Mouse (Mus musculus): ENCODE data around the gene Glrx5. TPM values are rescaled to one million over a fixed set of nuclear protein-coding genes. Genes with fewer than 3 reads are reported as not detected.

Gene Glrx5
- polyA plus RNA-seq, 1 experiment from 2014 or later: 424 TPM

DNA sequence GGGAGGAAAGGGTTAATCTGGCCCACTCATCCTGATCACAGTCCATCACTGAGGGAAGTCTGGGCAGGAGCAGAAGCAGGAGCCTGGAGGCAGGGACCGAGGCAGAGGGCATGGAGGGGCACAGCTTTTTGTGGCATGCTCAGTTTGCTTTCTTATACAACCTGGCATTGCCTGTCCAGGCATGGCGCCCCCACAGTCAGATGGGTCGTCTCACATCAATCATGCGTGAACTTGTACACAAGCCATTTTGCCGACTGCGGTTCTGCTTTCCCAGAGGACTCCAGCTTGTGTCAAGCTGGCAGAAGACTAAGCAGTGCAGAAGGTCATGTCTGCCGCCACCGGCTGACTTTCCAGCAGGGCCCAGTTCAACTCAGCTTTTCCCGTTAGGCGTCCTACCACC lies 34.0 kb downstream of the Glrx5 start:
- Histone ChIP-seq H3K27me3 (ENCODE audit: control insufficient read depth, insufficient read depth, low read depth, low read length) (no peaks in the 10 kb centered on the region), H3K4me1 (ENCODE audit: control insufficient read depth, low read depth, low read length) (no peaks in the 10 kb centered on the region), H3K27ac (ENCODE audit: low read length) (no peak overlapping the region), H3K4me3 (ENCODE audit: low read depth, low read length) (no peak overlapping the region), H3K36me3 (ENCODE audit: control insufficient read depth, insufficient read depth) (no peaks in the 10 kb centered on the region), H3K4me2 (ENCODE audit: low read depth, low read length) (no peak overlapping the region), H3K9me3 (replicated peaks; ENCODE audit: control insufficient read depth, low read length) (no peaks in the 10 kb centered on the region), H3K9ac (ENCODE audit: low read depth, low read length) (no peak overlapping the region)
- 76% methylated on average over 10 of the region's 10 CpGs for WGBS (ENCODE audit: insufficient replicate concordance)
- ATAC-seq (ENCODE audit: low read depth): no peak

DNA sequence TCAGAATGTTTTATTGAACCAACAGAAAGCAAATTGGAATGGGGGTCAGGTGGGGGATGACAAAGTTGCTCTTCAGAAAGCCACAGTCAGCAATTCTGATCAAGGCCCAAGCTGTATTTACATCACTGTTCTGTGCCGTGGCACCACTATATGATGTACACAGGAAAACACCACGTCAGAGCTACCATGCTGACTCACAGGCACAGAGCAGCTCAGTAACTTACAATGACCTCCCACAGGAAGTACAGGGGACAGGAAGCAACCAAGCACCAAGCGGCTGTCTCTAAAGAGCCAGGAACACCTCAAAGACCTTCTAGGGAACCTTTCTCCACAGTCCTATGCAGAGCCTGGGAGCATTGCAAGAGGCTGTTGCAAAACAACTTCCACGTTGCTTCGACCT lies 36.4 kb downstream of the Glrx5 start:
- WGBS (ENCODE audit: insufficient replicate concordance): 36% methylated on average over 5 of the region's 5 CpGs
- Histone ChIP-seq H3K9me3 (replicated peaks; ENCODE audit: control insufficient read depth, low read length) (no peaks in the 10 kb centered on the region), H3K4me1 (ENCODE audit: control insufficient read depth, low read depth, low read length) (no peaks in the 10 kb centered on the region), H3K27me3 (ENCODE audit: control insufficient read depth, insufficient read depth, low read depth, low read length) (no peaks in the 10 kb centered on the region), H3K27ac (ENCODE audit: low read length) (no peak overlapping the region), H3K9ac (ENCODE audit: low read depth, low read length) (no peak overlapping the region), H3K4me3 (ENCODE audit: low read depth, low read length) (no peak overlapping the region), H3K36me3 (ENCODE audit: control insufficient read depth, insufficient read depth) (no peaks in the 10 kb centered on the region), H3K4me2 (ENCODE audit: low read depth, low read length) (no peak overlapping the region)
- ATAC-seq (ENCODE audit: low read depth): peak; percentile 27; the same call in 1 of the 2 replicates

DNA sequence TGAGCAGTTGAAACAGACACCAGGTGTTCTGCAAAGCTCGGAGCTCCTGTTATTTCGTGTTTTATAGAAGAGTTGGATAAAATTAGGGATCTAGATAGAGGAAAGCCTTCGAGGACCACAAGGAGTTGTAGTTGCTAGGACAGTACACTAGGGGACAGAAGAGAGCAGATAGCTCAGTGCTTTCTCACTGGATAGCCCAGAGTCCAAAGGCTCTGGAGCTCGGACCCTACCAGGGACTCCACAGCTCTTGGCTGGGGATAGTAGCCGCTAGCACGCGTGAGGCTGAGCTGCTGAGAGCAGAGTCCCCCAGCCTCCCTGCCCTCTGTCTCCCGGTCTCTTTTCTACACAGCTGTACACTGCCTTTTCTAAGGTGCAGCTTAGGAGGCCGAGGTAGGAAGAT lies 41.2 kb downstream of the Glrx5 start:
- Histone ChIP-seq H3K27me3 (ENCODE audit: control insufficient read depth, insufficient read depth, low read depth, low read length) (no peaks in the 10 kb centered on the region), H3K9ac (ENCODE audit: low read depth, low read length) (no peak overlapping the region), H3K4me1 (ENCODE audit: control insufficient read depth, low read depth, low read length) (no peaks in the 10 kb centered on the region), H3K27ac (ENCODE audit: low read length) (no peak overlapping the region), H3K4me3 (ENCODE audit: low read depth, low read length) (no peak overlapping the region), H3K36me3 (ENCODE audit: control insufficient read depth, insufficient read depth) (no peaks in the 10 kb centered on the region), H3K9me3 (replicated peaks; ENCODE audit: control insufficient read depth, low read length) (no peaks in the 10 kb centered on the region), H3K4me2 (ENCODE audit: low read depth, low read length) (no peak overlapping the region)
- WGBS (ENCODE audit: insufficient replicate concordance): 40% methylated on average over 9 of the region's 9 CpGs
- ATAC-seq (ENCODE audit: low read depth): peak; percentile 27; the same call in 1 of the 2 replicates

DNA sequence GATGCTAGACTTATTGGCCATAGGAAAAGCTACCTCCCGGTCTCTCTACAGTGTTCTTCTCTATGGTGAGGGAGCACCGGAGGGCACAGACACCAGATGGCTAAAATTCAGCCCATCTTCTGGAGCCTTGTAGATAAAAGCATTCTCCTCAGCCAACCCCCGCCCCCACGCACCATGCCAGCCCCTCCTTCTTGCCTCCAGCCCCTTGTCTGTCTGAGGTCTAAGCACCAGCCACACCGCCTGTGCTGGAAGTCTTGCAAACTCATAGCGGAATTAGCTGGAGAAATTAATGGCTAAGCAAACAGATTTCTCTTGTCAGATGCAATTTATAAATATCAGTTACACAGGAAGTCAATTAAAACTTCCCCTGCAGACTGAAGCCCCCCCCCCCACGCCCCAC lies 43.0 kb downstream of the Glrx5 start:
- H3K4me1 ChIP-seq (ENCODE audit: control insufficient read depth, low read depth, low read length): no peaks in the 10 kb centered on the region
- H3K27me3 ChIP-seq (ENCODE audit: control insufficient read depth, insufficient read depth, low read depth, low read length): no peaks in the 10 kb centered on the region
- no peak for ATAC-seq (ENCODE audit: low read depth)
- H3K9ac ChIP-seq (ENCODE audit: low read depth, low read length): no peak overlapping the region
- no peaks in the 10 kb centered on the region for H3K9me3 ChIP-seq (replicated peaks; ENCODE audit: control insufficient read depth, low read length)
- H3K4me3 ChIP-seq (ENCODE audit: low read depth, low read length): no peak overlapping the region
- H3K27ac ChIP-seq (ENCODE audit: low read length): no peak overlapping the region
- no peak overlapping the region for H3K4me2 ChIP-seq (ENCODE audit: low read depth, low read length)
- no peaks in the 10 kb centered on the region for H3K36me3 ChIP-seq (ENCODE audit: control insufficient read depth, insufficient read depth)
- WGBS (ENCODE audit: insufficient replicate concordance): 48% methylated on average over 7 of the region's 7 CpGs

DNA sequence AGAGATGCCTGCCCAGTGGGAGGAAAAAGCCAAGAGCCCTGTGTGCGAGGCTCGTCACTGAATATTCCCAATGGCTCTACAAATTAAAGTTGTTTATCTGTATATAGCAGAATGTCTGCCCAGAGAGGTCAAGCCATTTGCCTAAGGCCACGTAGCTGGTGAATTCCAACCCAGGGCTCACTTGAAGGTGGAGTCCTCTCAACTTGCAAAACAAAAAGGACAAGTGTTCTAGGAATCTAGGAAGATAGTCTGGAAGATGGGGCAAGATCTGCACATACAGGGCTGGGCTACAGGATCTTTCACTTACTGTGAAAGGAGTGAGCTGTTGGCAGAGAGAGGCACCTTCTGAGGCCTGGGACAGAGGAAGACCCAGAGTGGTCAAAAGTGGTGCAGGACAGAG lies 44.0 kb downstream of the Glrx5 start:
- Histone ChIP-seq H3K9ac (ENCODE audit: low read depth, low read length) (no peak overlapping the region), H3K4me3 (ENCODE audit: low read depth, low read length) (no peak overlapping the region), H3K4me2 (ENCODE audit: low read depth, low read length) (no peak overlapping the region), H3K36me3 (ENCODE audit: control insufficient read depth, insufficient read depth) (no peaks in the 10 kb centered on the region), H3K27ac (ENCODE audit: low read length) (no peak overlapping the region), H3K9me3 (replicated peaks; ENCODE audit: control insufficient read depth, low read length) (no peaks in the 10 kb centered on the region), H3K27me3 (ENCODE audit: control insufficient read depth, insufficient read depth, low read depth, low read length) (no peaks in the 10 kb centered on the region), H3K4me1 (ENCODE audit: control insufficient read depth, low read depth, low read length) (no peaks in the 10 kb centered on the region)
- ATAC-seq (ENCODE audit: low read depth): no peak
- 70% methylated on average over 3 of the region's 3 CpGs for WGBS (ENCODE audit: insufficient replicate concordance)

DNA sequence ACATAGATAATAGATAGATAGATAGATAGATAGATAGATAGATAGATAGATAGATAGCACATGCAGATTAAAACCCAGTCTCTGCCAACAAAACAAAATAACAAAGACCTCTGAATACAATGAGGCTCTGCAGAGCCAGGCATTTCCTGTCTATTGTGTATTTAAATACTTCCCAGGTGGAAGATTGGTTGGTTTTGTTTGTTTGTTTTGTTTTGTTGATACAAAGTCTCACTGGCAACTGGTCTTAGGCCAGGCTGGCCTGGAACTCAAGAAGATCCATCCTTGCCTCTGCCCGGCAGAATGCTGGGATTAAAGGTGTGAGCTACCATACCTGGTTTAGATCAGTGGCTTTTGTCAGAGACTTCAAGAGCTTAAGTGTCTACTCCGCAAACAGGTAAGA lies 44.7 kb downstream of the Glrx5 start:
- no peak overlapping the region for H3K4me3 ChIP-seq (ENCODE audit: low read depth, low read length)
- no peak for ATAC-seq (ENCODE audit: low read depth)
- H3K27me3 ChIP-seq (ENCODE audit: control insufficient read depth, insufficient read depth, low read depth, low read length): no peaks in the 10 kb centered on the region
- WGBS (ENCODE audit: insufficient replicate concordance): 72% methylated on average over 2 of the region's 2 CpGs
- no peak overlapping the region for H3K27ac ChIP-seq (ENCODE audit: low read length)
- H3K4me2 ChIP-seq (ENCODE audit: low read depth, low read length): no peak overlapping the region
- no peak overlapping the region for H3K9ac ChIP-seq (ENCODE audit: low read depth, low read length)
- no peaks in the 10 kb centered on the region for H3K9me3 ChIP-seq (replicated peaks; ENCODE audit: control insufficient read depth, low read length)
- H3K36me3 ChIP-seq (ENCODE audit: control insufficient read depth, insufficient read depth): no peaks in the 10 kb centered on the region
- no peaks in the 10 kb centered on the region for H3K4me1 ChIP-seq (ENCODE audit: control insufficient read depth, low read depth, low read length)

DNA sequence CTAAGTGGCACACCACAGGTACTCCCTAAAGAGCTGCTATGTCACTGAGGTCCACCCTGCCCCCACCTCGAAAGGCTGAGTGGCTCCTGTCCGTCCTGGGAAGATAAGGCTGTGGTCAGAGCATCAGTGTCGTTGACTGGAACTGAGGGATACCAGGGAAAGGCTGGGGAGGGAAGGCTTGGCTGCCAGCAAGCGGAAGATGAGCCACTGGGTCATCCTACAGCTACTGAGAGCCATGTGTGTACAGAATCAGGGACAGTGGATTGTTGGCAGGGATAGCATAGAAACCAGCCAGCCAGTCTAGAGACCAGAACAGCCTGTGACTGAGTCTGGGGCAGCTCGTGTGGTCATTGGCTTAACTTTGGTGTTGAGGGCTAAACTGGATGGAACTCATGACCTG lies 51.7 kb downstream of the Glrx5 start:
- H3K4me3 ChIP-seq (ENCODE audit: low read depth, low read length): no peak overlapping the region
- no peak overlapping the region for H3K27ac ChIP-seq (ENCODE audit: low read length)
- H3K27me3 ChIP-seq (ENCODE audit: control insufficient read depth, insufficient read depth, low read depth, low read length): no peaks in the 10 kb centered on the region
- ATAC-seq (ENCODE audit: low read depth): no peak
- no peaks in the 10 kb centered on the region for H3K4me1 ChIP-seq (ENCODE audit: control insufficient read depth, low read depth, low read length)
- no peaks in the 10 kb centered on the region for H3K9me3 ChIP-seq (replicated peaks; ENCODE audit: control insufficient read depth, low read length)
- H3K4me2 ChIP-seq (ENCODE audit: low read depth, low read length): no peak overlapping the region
- WGBS (ENCODE audit: insufficient replicate concordance): 35% methylated on average over 5 of the region's 5 CpGs
- H3K9ac ChIP-seq (ENCODE audit: low read depth, low read length): no peak overlapping the region
- no peaks in the 10 kb centered on the region for H3K36me3 ChIP-seq (ENCODE audit: control insufficient read depth, insufficient read depth)

DNA sequence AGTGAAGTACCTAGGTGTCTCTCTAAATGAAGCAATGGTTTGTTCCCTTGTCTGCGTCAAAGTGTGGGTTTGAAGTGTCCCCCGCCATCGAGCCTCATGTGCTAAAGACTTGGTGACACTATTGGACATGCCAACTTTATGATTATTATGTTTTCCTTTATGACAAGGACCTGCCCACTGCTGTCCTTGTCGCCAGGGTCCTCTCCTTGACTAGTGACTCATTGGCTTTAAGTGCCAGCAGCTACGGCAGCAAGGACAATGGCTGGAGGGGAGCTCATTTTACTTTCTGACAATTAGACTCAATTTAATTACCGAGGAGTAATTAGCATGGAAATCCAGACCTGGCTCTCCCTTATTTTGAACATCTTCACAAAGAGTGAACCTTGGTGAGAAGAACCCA lies 52.3 kb downstream of the Glrx5 start:
- 73% methylated on average over 6 of the region's 6 CpGs for WGBS (ENCODE audit: insufficient replicate concordance)
- no peak for ATAC-seq (ENCODE audit: low read depth)

DNA sequence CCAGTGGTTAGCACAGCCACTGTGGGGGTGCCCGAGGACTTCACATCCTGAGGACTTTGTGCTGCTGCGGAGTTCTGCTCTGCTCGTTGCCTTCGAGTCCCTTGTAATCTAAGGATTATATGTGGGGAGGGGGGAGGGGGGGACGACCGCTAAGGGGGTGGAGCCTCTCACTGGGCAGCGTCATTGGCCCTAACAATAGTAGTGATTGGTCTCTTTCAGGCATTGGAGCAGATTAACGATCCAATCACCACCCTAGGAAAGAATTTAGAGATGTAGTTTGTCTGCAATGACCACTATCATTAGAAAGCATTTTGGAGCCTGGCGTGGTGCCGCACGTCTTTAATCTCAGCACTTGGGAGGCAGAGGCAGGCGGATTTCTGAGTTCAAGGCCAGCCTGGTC lies 52.8 kb downstream of the Glrx5 start:
- no peak for ATAC-seq (ENCODE audit: low read depth)
- Histone ChIP-seq H3K36me3 (ENCODE audit: control insufficient read depth, insufficient read depth) (no peaks in the 10 kb centered on the region), H3K4me3 (ENCODE audit: low read depth, low read length) (no peak overlapping the region), H3K27me3 (ENCODE audit: control insufficient read depth, insufficient read depth, low read depth, low read length) (no peaks in the 10 kb centered on the region), H3K4me1 (ENCODE audit: control insufficient read depth, low read depth, low read length) (no peaks in the 10 kb centered on the region), H3K9ac (ENCODE audit: low read depth, low read length) (no peak overlapping the region), H3K27ac (ENCODE audit: low read length) (no peak overlapping the region), H3K4me2 (ENCODE audit: low read depth, low read length) (no peak overlapping the region), H3K9me3 (replicated peaks; ENCODE audit: control insufficient read depth, low read length) (no peaks in the 10 kb centered on the region)
- WGBS (ENCODE audit: insufficient replicate concordance): 63% methylated on average over 12 of the region's 12 CpGs

More for the DNA sequence above, 52.3 kb downstream of the Glrx5 start:
- Histone ChIP-seq H3K27ac (ENCODE audit: low read length) (no peak overlapping the region), H3K27me3 (ENCODE audit: control insufficient read depth, insufficient read depth, low read depth, low read length) (no peaks in the 10 kb centered on the region), H3K9ac (ENCODE audit: low read depth, low read length) (no peak overlapping the region), H3K36me3 (ENCODE audit: control insufficient read depth, insufficient read depth) (no peaks in the 10 kb centered on the region), H3K4me3 (ENCODE audit: low read depth, low read length) (no peak overlapping the region), H3K4me2 (ENCODE audit: low read depth, low read length) (no peak overlapping the region), H3K4me1 (ENCODE audit: control insufficient read depth, low read depth, low read length) (no peaks in the 10 kb centered on the region), H3K9me3 (replicated peaks; ENCODE audit: control insufficient read depth, low read length) (no peaks in the 10 kb centered on the region)

DNA sequence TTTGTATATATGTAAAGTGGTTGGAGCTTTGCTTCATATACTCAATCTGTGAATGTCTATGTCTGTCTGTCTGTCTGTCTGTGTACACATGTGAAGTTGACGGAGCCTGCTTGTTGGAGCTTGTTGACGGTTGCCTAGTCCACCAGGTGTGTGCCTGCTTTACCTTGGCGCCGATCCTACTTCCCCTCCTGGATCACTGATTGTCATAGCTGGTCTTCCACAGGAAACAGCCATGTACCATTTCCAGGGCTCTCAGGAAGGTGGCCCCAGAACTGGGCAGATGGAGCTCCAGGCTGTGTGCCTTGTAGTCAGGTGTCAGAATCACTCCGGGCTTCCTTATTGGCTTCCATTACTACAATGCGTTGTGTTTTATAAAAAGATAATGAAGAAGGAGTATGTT lies 54.3 kb downstream of the Glrx5 start:
- Histone ChIP-seq H3K36me3 (ENCODE audit: control insufficient read depth, insufficient read depth) (no peaks in the 10 kb centered on the region), H3K9ac (ENCODE audit: low read depth, low read length) (no peak overlapping the region), H3K27me3 (ENCODE audit: control insufficient read depth, insufficient read depth, low read depth, low read length) (no peaks in the 10 kb centered on the region), H3K4me3 (ENCODE audit: low read depth, low read length) (no peak overlapping the region), H3K4me1 (ENCODE audit: control insufficient read depth, low read depth, low read length) (no peaks in the 10 kb centered on the region), H3K27ac (ENCODE audit: low read length) (no peak overlapping the region), H3K9me3 (replicated peaks; ENCODE audit: control insufficient read depth, low read length) (no peaks in the 10 kb centered on the region), H3K4me2 (ENCODE audit: low read depth, low read length) (no peak overlapping the region)
- ATAC-seq (ENCODE audit: low read depth): no peak
- WGBS (ENCODE audit: insufficient replicate concordance): 73% methylated on average over 6 of the region's 6 CpGs
